Mouse (Mus musculus) liver, embryonic 15.5 days (tissue): ENCODE measurements at regions not wholly inside any gene's neighbourhood (a gene's known extent, or its start where the extent isn't known, plus 50 kb on each side); places are given as distances from the start of the nearest gene placed in this dataset. TPM values are rescaled to one million over a fixed set of nuclear protein-coding genes. Genes with fewer than 3 reads are reported as not detected.

ENCODE experiments used
- ATAC-seq: fragments of 200-750 bp; cut with Nextera tagmentation; 2 replicates; pipeline ENCODE4 v1.8.0; 2017; ENCODE audit warnings: moderate number of reproducible peaks, mild to moderate bottlenecking, moderate library complexity; ENCODE audit not compliant: insufficient read depth
- H3K27ac ChIP-seq: fragments of 300-500 bp; sonication (generic); replicated peaks from 2 replicates; pipeline ENCODE4 v1.5.1; 2015; ENCODE audit warnings: mild to moderate bottlenecking, inconsistent platforms
- H3K27me3 ChIP-seq: fragments of 300-500 bp; sonication (generic); 2 replicates; pipeline ENCODE4 v1.6.1; 2015; ENCODE audit warnings: mild to moderate bottlenecking, inconsistent platforms
- H3K36me3 ChIP-seq: fragments of 300-500 bp; sonication (generic); replicated peaks from 2 replicates; pipeline ENCODE4 v1.6.1; 2015; ENCODE audit warnings: moderate library complexity, mild to moderate bottlenecking, inconsistent platforms
- H3K4me1 ChIP-seq: fragments of 300-500 bp; sonication (generic); replicated peaks from 2 replicates; pipeline ENCODE4 v1.6.1; 2015; ENCODE audit warnings: inconsistent platforms
- H3K4me2 ChIP-seq: fragments of 300-500 bp; sonication (generic); 2 replicates; pipeline ENCODE4 v1.6.1; 2015; ENCODE audit warnings: moderate library complexity, mild to moderate bottlenecking, inconsistent platforms
- H3K4me3 ChIP-seq: fragments of 300-500 bp; sonication (generic); replicated peaks from 2 replicates; pipeline ENCODE4 v1.5.1; 2015; ENCODE audit warnings: mild to moderate bottlenecking, inconsistent platforms
- H3K9ac ChIP-seq: fragments of 300-500 bp; sonication (generic); 2 replicates; pipeline ENCODE4 v1.6.1; 2015; ENCODE audit warnings: moderate library complexity, mild to moderate bottlenecking, inconsistent platforms
- H3K9me3 ChIP-seq: fragments of 300-500 bp; sonication (generic); replicated peaks from 2 replicates; pipeline ENCODE4 v1.6.1; 2016; ENCODE audit warnings: inconsistent platforms
- WGBS: fragments of 180-500 bp; shearing (Covaris S2); methylation state at CpG from one replicate; pipeline ENCODE4 v1.1.7; 2015; ENCODE audit warnings: mixed read lengths; ENCODE audit not compliant: insufficient replicate concordance; 5-methylcytosine and 5-hydroxymethylcytosine counted together
- microRNA counts: library from miRNA; unstranded; fragments of <30 nt; microRNA quantifications from one replicate; lab custom pipeline; 2016
- microRNA-seq: library from miRNA; unstranded; fragments of <30 nt; microRNA quantifications from one replicate; pipeline ENCODE4, GENCODE M21; 2016

GRCm38 (mm10) chr14:64595891-64596290 is 491.8 kb downstream of the Prss52 start:
- Histone ChIP-seq H3K27me3 (peaks cover 35% of the 10 kb centered on the region), H3K9me3 (no peaks in the 10 kb centered on the region), H3K4me3 (no peak overlapping the region), H3K4me2 (no peak overlapping the region), H3K4me1 (no peaks in the 10 kb centered on the region), H3K27ac (no peak overlapping the region), H3K36me3 (no peaks in the 10 kb centered on the region), H3K9ac (no peak overlapping the region)
- ATAC-seq, result no peak
- WGBS, result 67% methylated on average over 4 of the region's 4 CpGs

GRCm38 (mm10) chr14:64597218-64597617 is 493.1 kb downstream of the Prss52 start:
- H3K4me2 ChIP-seq, result no peak overlapping the region
- H3K9me3 ChIP-seq, result no peaks in the 10 kb centered on the region
- H3K4me3 ChIP-seq, result no peak overlapping the region
- H3K36me3 ChIP-seq, result no peaks in the 10 kb centered on the region
- H3K27ac ChIP-seq, result no peak overlapping the region
- H3K9ac ChIP-seq, result no peak overlapping the region
- no peaks in the 10 kb centered on the region for H3K4me1 ChIP-seq
- H3K27me3 ChIP-seq, result peaks cover 22% of the 10 kb centered on the region
- WGBS, result 58% methylated on average over 8 of the region's 8 CpGs
- no peak for ATAC-seq

MicroRNA genes in the stretch of these regions (microRNA counts, 519-probe panel; counts per million panel counts)
- microRNA mmu-miR-124 (lab: Ali Mortazavi, UCI), result 1,787 counts per million, percentile 14 among the panel's probes with 10 or more counts

Small RNA genes lying in the stretch of these regions (microRNA-seq; reads per million reads assigned to microRNA genes)
- not detected for gene Mir124a-1
- 0.76 reads per million for gene Mir3078
